Mouse (Mus musculus) hindbrain, embryonic 10.5 days (tissue): Measurements from ENCODE around the gene Gm5726. TPM values are rescaled to one million over a fixed set of nuclear protein-coding genes. Genes with fewer than 3 reads are reported as not detected.
"Not testable (repeated sequence)": the region's sequence is repeated elsewhere in the genome, so short reads cannot be mapped to it uniquely, and the experiment has no call there.

Source experiments
- DNase-seq: peaks from one replicate; pipeline ENCODE4 v3.0.0-alpha.2; 2017; ENCODE audit warnings: low spot score
- H3K27ac ChIP-seq: fragments of 300-500 bp; sonication (generic); 2 replicates; pipeline ENCODE4 v1.5.1; 2016; ENCODE audit warnings: mild to moderate bottlenecking, moderate library complexity
- H3K27me3 ChIP-seq: fragments of 300-500 bp; sonication (generic); 2 replicates; pipeline ENCODE4 v1.6.1; 2016; ENCODE audit warnings: mild to moderate bottlenecking; ENCODE audit not compliant: poor library complexity, insufficient read depth, severe bottlenecking
- H3K36me3 ChIP-seq: fragments of 300-500 bp; sonication (generic); 2 replicates; pipeline ENCODE4 v1.6.1; 2016; ENCODE audit warnings: mild to moderate bottlenecking, moderate library complexity
- H3K4me1 ChIP-seq: fragments of 300-500 bp; sonication (generic); replicated peaks from 2 replicates; pipeline ENCODE4 v1.6.1; 2016; ENCODE audit warnings: mild to moderate bottlenecking
- H3K4me3 ChIP-seq: fragments of 300-500 bp; sonication (generic); 2 replicates; pipeline ENCODE4 v1.5.1; 2016; ENCODE audit warnings: mild to moderate bottlenecking, moderate library complexity
- H3K9me3 ChIP-seq: fragments of 300-500 bp; sonication (generic); 2 replicates; pipeline ENCODE4 v1.6.1; 2016; ENCODE audit warnings: mild to moderate bottlenecking, moderate library complexity
- WGBS: fragments of 180-500 bp; shearing (Covaris S2); methylation state at CpG from one replicate; pipeline ENCODE4 v1.1.7; 2016; 5-methylcytosine and 5-hydroxymethylcytosine counted together
- polyA plus RNA-seq: library from polyadenylated mRNA; unstranded; fragments of >200 nt; fragmentation: Nextera tagmentation; extraction: Ambion mirVana; gene quantifications from 2 replicates; pipeline ENCODE4 v1.2.1, GENCODE M21; 2016

The Gm5726 gene
- polyA plus RNA-seq, result not detected in 2 replicates

DNA sequence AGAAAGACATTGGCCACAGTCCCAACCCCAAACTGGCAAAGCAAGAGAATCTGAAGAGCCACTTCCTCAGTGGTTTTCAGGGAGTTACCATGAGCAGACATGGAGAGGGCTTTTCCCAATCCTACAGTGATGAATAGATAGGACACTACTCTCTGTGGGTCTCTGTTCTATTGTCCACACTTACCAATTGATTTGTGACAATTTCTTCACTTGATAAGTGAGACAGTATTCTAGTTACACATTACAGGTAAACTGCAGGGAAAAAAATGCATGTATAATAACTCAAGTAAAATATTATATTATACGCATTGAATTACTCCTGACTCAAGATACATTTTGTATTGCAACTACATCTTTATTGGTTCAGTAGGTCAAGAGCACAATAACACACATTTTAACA, at the start of gene Gm5726:
Gene Gm5726, minus strand, starts transcription at position 101 of the 400 bp plus-strand sequence.
- no CpG with 5 or more reads among the region's 1 CpGs for WGBS
- not testable (repeated sequence) for H3K36me3 ChIP-seq, H3K4me3 ChIP-seq, H3K27ac ChIP-seq, H3K27me3 ChIP-seq, DNase-seq, H3K4me1 ChIP-seq, H3K9me3 ChIP-seq

- WGBS, result no CpG with 5 or more reads among the region's 3 CpGs
- not testable (repeated sequence) for H3K27me3 ChIP-seq, H3K36me3 ChIP-seq, DNase-seq, H3K9me3 ChIP-seq, H3K4me1 ChIP-seq, H3K4me3 ChIP-seq, H3K27ac ChIP-seq
Measured at GRCm38 (mm10) chr7:20576141-20576540, 30.6 kb upstream of the Gm5726 start, which contains the start of gene Gm4141. Gene Gm4141, minus strand, starts transcription at chr7:20576241.

DNA sequence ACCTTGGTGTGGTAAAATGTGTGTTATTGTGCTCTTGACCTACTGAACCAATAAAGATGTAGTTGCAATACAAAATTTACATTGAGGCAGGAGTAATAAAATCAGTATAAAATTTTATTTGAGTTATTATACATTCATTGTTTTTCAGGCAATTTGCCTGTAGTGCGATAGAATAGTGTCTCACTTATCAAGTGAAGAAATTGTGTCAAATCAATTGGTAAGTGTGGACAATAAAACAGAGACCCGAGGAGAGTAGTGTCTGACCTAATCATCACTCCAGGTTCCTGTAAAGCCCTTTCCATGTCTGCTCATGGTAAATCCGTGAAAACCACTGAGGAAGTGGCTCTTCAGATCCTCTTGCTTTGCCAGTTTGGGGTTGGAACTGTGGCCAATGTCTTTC, 12.0 kb downstream of the Gm5726 start, which contains the start of gene Vmn1r104:
Gene Vmn1r104, plus strand, starts transcription at position 301 of the 400 bp plus-strand sequence.
- H3K4me1 ChIP-seq, H3K27me3 ChIP-seq, H3K27ac ChIP-seq, H3K9me3 ChIP-seq, H3K36me3 ChIP-seq, H3K4me3 ChIP-seq, DNase-seq: not testable (repeated sequence)
- no CpG with 5 or more reads among the region's 3 CpGs for WGBS

DNA sequence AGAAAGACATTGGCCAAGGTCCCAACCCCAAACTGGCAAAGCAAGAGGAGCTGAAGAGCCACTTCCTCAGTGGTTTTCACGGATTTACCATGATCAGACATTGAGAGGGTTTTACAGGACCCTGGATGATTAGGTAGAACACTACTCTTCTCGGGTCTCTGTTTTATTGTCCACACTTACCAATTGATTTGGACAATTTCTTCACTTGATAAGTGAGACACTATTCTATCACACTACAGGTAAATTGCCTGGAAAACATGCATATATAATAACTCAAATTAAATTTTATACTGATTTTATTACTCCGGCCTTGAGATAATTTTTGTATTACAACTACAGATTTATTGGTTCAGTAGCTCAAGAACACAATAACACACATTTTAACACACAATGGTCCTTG, 35.1 kb downstream of the Gm5726 start, which contains the start of gene Vmn1r103:
Gene Vmn1r103, minus strand, starts transcription at position 101 of the 400 bp plus-strand sequence.
- H3K4me3 ChIP-seq, H3K9me3 ChIP-seq: not testable (repeated sequence)
- WGBS, result no CpG with 5 or more reads among the region's 3 CpGs

More for the DNA sequence above, 35.1 kb downstream of the Gm5726 start, which contains the start of gene Vmn1r103:
- not testable (repeated sequence) for DNase-seq, H3K36me3 ChIP-seq, H3K4me1 ChIP-seq, H3K27me3 ChIP-seq, H3K27ac ChIP-seq

Other genes with a start within 250 kb of the Gm5726 start
- gene Gm4133, start 211.7 kb downstream of the Gm5726 start, polyA plus RNA-seq, result not detected in 2 replicates
- not detected in 2 replicates for gene Gm5728, start 170.3 kb downstream of the Gm5726 start, polyA plus RNA-seq
- not detected in 2 replicates for gene Vmn1r100, start 127.8 kb downstream of the Gm5726 start, polyA plus RNA-seq
- gene Vmn1r101, start 103.2 kb downstream of the Gm5726 start, polyA plus RNA-seq, result not detected in 2 replicates
- gene Gm10670, start 70.8 kb downstream of the Gm5726 start, polyA plus RNA-seq, result not detected in 2 replicates
- not detected in 2 replicates for gene Vmn1r103, start 35.2 kb downstream of the Gm5726 start, polyA plus RNA-seq
- gene Vmn1r104, start 11.9 kb downstream of the Gm5726 start, polyA plus RNA-seq, result not detected in 2 replicates
- not detected in 2 replicates for gene Gm4141, start 30.5 kb upstream of the Gm5726 start, polyA plus RNA-seq
- not detected in 2 replicates for gene Gm4513, start 53.3 kb upstream of the Gm5726 start, polyA plus RNA-seq
- gene Vmn1r107, start 123.2 kb upstream of the Gm5726 start, polyA plus RNA-seq, result not detected in 2 replicates
- gene Vmn1r111, start 157.5 kb upstream of the Gm5726 start, polyA plus RNA-seq, result not detected in 2 replicates
- not detected in 2 replicates for gene Gm10668, start 184.9 kb upstream of the Gm5726 start, polyA plus RNA-seq
- not detected in 2 replicates for gene Vmn1r112, start 225.4 kb upstream of the Gm5726 start, polyA plus RNA-seq
- gene Vmn1r113, start 241.5 kb upstream of the Gm5726 start, polyA plus RNA-seq, result not detected in 2 replicates